Mouse (Mus musculus): ENCODE data around the gene Srsf9.
"Not testable (repeated sequence)": the region's sequence is repeated elsewhere in the genome, so short reads cannot be mapped to it uniquely, and the experiment has no call there.

DNA sequence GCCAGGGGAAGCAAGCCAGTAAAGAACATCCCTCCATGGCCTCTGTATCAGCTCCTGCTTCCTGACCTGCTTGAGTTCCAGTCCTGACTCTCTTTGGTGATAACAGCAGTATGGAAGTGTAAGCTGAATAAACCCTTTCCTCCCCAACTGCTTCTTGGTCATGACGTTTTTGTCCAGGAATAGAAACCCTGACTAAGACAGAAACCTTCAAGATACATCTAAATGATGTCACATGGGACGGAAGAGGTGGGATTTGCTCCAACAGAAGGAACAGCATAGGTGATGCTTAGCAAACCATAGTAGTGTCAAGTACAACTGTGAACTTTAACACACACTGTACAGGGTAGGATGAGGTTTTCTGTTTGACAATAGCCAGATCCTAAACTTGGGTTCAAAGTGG, 51.9 kb downstream of the Srsf9 start:
- not testable (repeated sequence) for TF ChIP-seq POLR2A (IDR thresholded peaks at IDR 0.05; ENCODE audit: borderline replicate concordance, control insufficient read depth, low read depth, low read length); CTCF (IDR thresholded peaks at IDR 0.05; ENCODE audit: control insufficient read depth, insufficient read depth, low read length)
